Mouse (Mus musculus) bone marrow, adult 2 months (tissue): ENCODE data around the gene Stx6.

Experiments
- CTCF ChIP-seq: fragments of 200-500 bp; IDR thresholded peaks from 2 replicates; pipeline ENCODE4 v1.5.1; 2011; ENCODE audit warnings: low read length, control low read depth; ENCODE audit not compliant: control insufficient read depth, insufficient read depth
- POLR2A ChIP-seq: fragments of 200-500 bp; IDR thresholded peaks from 2 replicates; pipeline ENCODE4 v1.6.1; 2011; ENCODE audit warnings: low read depth, mild to moderate bottlenecking, control low read depth, low read length, borderline replicate concordance; ENCODE audit not compliant: control insufficient read depth

GRCm38 (mm10) chr1:155205311-155205710, 46.8 kb downstream of the Stx6 start:
- TF ChIP-seq POLR2A (no peak), CTCF (no peak)
